Mouse (Mus musculus): ENCODE measurements around the gene Cdc42bpa. TPM values are rescaled to one million over a fixed set of nuclear protein-coding genes. Genes with fewer than 3 reads are reported as not detected.
A peak's percentile ranks its signal among the peaks of the same experiment; 100 is the strongest.

Gene Cdc42bpa
- total RNA-seq, 2 experiments from 2014 or later: 19.1 to 25.7 TPM

DNA sequence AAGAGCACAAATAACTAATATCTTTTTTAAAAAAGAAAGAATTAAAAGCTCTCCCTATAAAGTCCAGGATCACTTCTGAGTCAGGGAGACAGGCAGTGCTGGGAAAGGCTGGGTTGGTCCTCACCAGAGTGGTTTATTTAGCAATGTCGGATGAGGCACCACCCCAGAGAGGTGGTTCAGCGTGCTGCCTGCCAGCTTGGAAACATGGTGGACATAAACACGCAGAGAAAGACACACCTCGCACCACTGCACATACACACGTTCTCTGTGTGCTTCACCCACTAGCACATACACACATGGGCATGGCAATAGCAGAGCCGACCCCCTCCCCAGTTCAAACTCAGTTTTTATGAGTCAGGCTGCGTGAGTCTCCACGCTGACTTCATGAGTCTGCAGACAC is 230.8 kb downstream of the Cdc42bpa start:
- DNase-seq (ENCODE audit: low spot score): no peak

DNA sequence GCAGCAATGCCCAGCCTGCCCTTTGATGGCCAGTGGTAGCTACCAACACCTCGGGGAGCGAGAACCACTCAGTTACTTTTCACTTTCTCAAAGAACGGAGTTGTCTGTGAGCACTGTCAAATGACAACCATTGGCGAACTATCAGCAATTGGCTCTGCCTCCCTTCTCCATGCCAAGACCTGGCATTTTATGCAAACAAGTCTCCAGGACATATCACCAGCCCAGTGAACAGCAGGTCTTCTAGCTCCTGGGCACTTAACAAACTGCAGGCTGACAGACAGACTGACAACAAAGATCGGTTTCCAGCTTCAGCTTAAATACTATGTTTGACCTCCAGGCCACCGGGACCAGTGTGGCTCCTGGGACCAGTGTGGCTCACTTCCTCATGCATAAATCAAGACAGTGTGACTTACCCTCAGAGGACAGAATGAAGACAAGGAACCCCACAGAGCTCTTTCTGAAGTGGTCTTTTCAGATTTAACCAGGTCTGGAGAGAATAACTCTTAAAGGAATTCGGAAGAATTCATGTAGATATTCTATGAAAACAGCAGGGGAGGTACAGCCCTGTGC is 231.5 kb downstream of the Cdc42bpa start:
- no peak for DNase-seq (ENCODE audit: low spot score)

DNA sequence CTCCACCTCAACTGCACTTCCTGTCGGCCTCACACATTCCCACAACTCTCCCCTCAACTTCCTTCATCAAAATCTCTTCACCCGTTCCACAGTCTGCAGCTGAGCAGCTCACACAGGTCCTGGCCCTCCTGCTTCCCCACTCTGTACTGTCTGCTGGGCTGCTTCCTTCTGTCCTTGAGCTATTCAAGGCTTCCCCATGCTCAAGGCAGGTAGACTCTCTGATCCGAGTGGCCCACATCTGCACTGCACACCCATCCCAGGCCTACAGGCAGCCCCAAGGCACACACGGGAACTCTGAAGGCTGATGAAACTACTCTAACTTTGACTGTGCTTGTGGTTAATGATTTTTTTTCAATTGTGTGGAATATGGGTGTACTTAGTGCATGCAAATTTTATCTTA is 232.6 kb downstream of the Cdc42bpa start:
- DNase-seq (ENCODE audit: low spot score): no peak

DNA sequence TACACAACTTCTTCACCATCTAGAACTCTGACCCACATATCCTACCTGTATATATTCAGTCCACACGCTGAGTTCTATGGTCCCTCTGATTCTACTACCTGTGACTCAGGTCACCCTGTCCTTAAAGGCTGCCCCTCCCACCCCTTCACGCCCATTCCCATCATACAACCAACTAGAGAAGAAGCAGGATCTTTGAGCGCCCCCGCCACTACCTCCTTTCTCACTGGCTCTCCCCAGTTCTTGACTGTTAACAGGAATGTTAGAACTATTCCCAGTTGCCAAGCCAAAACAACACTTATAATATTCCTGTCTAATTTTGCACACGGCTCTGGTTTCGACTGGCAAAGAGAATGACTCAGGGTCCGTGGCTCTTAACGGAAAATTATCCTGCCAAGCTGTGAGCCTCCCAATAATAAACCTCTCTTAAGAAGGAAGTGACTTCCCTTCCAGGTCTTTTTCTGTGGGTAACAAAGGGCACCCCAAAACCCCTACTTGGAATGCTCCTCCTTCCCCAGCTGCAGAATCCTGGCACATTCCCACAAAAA is 233.2 kb downstream of the Cdc42bpa start:
- no peak for DNase-seq (ENCODE audit: low spot score)

DNA sequence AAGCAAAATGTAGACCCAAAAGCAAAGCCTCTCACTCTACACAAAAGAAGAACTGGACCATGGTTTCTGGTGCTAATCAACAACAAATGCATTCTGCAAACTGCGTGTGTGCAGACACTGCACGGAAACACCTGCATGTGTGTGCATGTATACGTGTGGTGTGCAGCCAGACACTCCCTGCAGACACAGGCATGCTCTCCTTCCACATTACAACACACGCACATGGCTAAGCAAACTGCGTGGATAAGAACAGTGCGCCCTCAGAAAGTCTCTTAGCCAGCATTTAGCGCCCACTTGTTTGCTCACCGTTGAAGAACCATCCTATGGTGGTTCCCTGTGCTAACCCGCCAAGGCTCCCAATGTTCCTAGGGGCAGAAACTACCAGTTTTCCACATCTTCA is 233.8 kb downstream of the Cdc42bpa start:
- DNase-seq (ENCODE audit: low spot score): no peak

DNA sequence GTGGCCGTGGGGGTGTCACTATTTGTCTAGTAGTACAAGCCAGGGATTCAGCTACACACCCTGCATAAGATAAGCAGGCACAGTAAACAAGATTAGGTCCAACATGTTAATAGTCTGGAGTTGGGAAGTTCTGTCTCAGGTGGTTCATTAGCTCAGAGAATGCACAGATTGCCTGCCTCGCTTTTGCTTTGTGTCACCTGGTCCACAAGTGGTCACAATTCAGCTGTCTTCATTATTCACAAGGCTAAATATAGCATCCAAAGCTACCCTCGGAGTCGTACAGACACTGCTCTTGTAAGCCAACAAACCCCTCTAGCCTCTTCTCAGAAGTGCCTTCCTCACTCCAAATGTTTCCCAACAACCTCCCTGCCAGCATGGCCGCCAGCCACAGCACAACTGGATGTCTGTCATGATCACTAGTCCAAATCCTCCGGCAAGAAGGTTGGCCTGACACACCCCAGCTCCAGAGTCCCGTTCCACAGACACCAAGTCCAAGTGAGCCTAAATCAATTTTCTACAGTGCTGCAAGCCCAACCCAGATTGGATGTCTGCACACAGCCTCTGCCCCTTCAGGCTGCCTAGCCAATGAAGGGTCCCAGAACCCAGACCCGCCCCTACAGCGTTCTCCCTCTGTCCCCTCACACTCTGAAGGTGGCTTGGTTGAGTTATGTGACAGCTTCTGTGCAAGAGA is 234.7 kb downstream of the Cdc42bpa start:
- peak; percentile 66 for DNase-seq (ENCODE audit: low spot score)

DNA sequence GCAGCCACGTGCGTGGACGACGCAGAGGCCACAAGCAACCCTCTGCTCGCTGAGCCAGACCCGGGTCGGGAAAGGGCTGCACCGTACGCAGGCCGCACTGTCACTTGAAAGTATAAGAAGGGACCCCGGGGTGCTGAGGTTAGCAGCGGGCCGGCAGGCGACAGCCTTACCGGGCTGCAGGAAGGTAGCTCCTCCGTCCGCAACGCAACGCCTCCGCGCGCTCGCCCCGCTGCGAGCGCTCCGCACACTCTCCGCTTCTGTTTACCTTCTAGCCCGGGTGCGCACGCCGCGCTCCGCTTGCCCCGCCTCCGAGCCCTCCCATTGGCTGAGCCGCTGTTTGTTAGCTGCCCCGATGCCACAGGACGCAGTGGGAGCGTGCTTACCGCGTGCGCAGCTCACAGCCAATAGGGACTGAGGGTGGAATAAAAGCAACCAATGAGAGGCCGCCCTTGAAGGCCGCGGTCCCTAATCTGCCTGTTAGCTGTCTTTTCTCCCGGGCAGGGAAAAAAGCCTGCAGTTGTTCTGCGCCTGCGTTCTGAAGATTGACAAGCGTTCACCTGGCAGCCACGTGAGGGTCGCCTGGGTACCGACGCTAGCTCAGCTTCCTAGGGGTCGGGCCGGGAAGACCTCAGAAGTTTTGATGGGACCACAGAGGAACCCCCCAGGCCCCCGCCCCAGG is 235.6 kb downstream of the Cdc42bpa start:
- peak; percentile 99 for DNase-seq (ENCODE audit: low spot score)

DNA sequence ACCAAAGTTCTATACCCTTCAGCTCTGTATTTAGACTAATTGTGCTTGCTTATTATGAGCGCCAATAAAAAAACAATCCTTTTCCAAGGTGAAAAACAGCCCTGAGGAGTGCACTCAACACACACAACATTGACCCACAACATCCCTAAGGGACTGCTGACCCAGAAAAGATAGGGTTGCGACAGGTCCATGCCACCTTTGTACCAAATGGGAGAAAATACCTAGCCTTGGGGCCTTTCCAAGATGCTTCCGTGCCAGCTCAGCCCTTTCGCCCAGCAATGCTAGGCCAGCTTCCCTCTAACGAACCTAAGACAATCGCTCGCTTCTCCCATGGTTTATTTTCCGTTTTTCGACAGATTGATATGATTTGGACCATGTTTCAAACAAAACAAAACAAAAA is 236.2 kb downstream of the Cdc42bpa start:
- DNase-seq (ENCODE audit: low spot score): no peak

DNA sequence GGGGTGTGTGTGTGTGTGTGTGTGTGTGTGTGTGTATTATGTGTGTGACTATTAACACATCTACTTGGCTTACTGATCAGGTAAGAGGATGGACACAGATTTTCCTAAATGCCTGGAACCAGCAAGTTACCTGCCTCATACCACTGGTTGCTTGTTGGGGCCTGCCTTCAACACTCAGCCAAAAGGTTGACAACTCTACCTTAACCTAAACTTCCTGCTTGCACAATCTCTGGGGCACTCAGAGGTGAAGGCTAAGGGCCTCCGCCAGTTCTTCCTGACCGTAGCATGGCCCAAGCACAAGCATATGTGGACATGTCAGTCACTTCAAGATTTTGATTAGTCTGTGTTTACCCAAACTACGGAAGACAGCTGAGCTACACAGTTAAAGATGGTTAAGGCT is 237.7 kb downstream of the Cdc42bpa start:
- no peak for DNase-seq (ENCODE audit: low spot score)

DNA sequence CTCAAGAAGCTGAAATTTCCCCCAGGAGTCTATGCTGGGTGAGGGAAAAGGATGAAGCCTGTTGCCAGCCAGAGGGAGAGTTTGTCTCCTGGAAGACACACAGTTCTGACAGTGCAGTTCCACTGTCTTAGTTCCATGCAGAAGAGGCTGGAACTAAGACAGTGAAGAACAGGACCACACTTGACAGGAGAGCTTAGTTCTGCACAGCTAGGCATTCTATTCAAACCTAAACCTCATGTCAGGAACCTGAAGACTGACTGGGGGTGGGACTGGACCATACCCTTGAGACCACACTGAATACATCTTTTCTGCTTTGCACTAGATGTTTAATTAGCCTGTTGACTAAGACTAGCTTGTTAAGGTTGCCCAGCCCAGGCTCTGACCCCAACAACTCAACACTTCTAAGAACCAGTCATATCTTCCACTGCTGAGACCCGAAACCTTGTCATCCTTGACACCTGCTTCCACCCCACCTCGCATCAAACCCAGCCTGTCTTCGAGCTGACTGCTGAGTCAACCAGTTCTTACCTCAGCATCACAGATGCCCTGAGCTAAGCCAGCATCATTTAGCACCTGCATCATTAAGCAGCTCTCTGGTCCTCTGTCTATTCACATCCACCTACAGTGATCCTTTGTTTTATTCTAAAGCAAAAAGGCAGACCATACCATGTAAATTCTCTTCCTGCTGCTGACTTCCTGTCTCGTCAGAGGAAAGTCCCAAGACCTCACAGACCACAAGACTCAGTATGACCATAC is 238.9 kb downstream of the Cdc42bpa start, which contains the start of gene Coq8a:
Gene Coq8a, minus strand, starts transcription at position 644 of the 756 bp plus-strand sequence.
- no peak for DNase-seq (ENCODE audit: low spot score)

DNA sequence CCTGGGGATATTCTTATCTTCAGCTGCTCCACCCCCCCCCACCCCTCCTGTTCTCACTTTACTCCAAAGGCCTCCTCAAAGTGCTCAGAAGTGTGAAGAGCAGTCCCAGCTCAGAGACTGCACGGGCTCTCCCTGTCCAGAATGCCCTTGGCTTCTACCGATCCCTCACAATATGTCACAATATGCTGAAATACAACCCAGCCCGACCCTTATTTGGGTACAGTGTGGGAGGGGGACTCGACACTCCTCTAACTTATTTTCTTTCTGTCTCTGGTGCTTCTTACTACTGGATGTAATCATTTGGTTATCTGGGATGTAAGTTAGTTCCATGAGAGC is 239.4 kb downstream of the Cdc42bpa start:
- no peak for DNase-seq (ENCODE audit: low spot score)

DNA sequence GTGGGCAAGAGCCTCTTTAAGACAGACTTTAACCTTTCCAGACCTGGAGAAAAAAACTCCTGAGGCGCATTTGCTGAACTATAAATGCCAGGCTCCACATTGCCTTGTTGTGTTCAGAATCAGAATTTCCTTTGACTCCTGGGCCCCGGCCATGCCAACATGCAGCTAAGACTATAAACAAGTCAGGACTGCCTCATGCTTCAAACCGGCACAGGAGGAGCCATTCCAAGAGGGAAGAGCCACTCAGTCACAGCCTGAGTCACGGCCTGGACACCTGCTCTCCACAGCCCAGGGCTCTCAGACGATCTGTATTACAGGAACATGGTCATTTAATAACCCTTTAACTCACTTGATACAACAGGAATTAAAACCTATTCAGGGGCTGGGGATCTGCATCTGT is 240.4 kb downstream of the Cdc42bpa start:
- peak; percentile 61 for DNase-seq (ENCODE audit: low spot score)

DNA sequence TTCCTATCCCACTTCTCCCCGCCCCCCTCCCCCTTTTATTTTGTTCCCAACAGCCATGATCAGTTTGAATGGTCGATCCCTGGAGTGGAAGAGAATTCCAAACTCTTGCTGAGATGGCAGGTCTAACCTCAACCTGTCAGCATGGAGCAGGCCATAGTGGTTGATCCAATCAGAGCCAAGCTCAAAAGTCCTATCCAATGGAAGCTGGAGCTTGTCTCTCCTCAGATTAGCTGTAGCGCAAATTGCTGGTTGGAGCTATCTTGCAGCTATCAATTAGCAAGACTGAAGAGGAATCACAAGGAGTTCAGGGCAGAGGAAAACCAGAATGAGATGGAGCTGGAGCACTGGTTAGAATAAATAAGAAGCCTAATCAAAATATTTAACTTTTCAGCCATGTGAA is 248.1 kb downstream of the Cdc42bpa start:
- DNase-seq (ENCODE audit: low spot score): no peak

DNA sequence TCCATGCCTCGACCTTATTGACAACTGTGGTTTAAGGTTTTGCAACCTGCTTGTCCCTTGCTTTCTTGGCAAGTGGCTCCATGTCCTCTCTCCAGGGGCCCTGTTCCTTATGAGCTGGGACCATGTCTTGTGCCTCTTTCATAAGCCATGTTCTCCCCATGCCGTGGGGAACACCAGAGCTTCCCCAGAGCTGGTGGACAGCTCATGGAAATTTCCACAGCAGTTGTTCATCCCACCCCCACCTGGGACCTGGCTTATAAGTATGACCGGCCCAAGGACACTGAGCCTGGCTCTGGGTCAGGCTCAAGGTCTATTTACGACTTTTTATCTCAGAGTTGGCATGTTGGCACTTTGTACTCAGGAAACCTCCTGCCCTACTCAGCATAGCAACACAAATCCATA is 249.8 kb downstream of the Cdc42bpa start:
- peak; percentile 70 for DNase-seq (ENCODE audit: low spot score)

DNA sequence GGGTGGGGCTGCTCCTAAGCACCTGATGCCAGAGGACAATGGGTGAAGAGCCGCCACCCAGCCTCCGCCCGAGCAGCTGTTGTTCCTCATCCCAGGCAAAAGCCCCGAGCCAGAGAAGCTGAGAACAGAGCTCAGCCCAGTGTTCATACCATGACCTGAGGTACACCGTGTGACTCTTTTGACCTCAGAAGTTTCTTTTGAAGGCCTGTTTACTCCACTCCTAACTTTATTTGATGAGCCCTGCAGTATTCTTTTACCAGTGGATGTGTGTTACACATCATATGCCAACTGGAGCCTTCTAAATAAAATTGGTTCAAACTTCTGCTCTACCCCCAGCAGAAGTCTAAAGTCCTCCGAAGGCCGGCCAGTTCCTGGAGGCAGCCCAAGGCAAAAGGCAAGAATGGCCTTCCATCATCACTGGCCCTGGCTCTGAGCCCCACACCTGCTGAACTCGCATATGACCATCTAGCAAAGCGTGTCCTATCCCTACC is 250.6 kb downstream of the Cdc42bpa start:
- peak; percentile 70 for DNase-seq (ENCODE audit: low spot score)

DNA sequence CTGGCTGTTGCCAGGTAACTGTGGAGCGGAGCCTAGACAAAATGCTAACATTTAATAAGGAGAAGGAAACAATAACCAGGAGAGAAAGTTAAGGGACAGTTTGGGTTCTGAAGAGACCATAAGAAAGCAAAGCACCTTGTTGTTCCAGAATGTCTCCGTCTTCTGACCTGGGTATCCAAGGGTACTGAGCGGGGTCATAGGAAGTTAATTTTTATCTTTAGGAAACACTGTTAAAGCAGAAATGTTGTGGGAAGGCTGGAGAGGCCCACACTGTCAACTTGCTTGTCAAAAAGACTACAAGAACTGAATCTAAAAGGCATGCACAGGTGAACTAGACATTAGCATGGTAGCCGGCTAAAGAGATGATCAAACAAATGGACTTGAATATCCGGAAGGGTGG is 252.6 kb downstream of the Cdc42bpa start:
- DNase-seq (ENCODE audit: low spot score): no peak

DNA sequence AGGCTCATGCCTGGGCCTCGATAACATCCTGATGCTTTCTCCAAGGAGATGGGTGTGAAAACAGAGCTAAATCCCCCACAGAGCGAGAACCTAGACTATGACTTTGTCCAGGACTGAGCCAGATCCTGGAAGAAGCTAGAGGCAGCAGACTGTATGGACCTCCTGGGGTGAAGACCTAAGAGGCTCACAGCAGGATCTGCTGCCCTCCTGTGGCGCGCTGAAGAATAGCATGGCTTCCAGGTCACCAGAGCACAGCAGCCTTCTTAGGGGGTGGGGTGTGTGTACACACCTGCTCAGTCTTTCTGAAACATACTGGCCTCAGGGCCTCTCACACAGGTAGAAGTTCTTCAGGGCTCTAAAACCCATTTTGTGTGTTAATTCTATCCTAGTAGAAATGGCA is 254.8 kb downstream of the Cdc42bpa start:
- DNase-seq (ENCODE audit: low spot score): peak; percentile 72

Other genes with a start within 250 kb of the Cdc42bpa start
- under 1 TPM; 0.07 to 0.11 TPM for gene Kif28, start 215.2 kb upstream of the Cdc42bpa start, total RNA-seq (2021)
- not detected for gene Gm10518, start 157.1 kb upstream of the Cdc42bpa start, total RNA-seq (2021)
- 10 to 100 TPM; 15.0 to 17.5 TPM for gene Ahctf1, start 156.8 kb upstream of the Cdc42bpa start, total RNA-seq (2021)
- 1,000 to 10,000 TPM; 1,142 to 1,473 TPM for gene Coq8a, start 239.1 kb downstream of the Cdc42bpa start, total RNA-seq (2021)

Measured in gastrocnemius, adult 18-20 months (tissue).